10 mouse cellular contexts compared by ENCODE assay signal in genomic region chr5:74028691-74029479, GRCm38 (mm10).
"Had no signal": no experiment of that assay in that cellular context is flagged by ENCODE, and none has a peak within 500 bp of the region (broad histone marks: within the 10 kb centered on the region; RNA-seq: fewer than 3 reads in every experiment).

No protein-coding gene starts in this region.

- H3K27ac ChIP-seq: hindbrain, postnatal 0 days; limb, embryonic 15.5 days; liver, embryonic 13.5 days; midbrain, embryonic 12.5 days; stomach, embryonic 15.5 days had no signal

- H3K4me3 ChIP-seq: limb, embryonic 15.5 days; liver, embryonic 13.5 days; midbrain, embryonic 12.5 days; stomach, embryonic 15.5 days had no signal

- DNase-seq: kidney, adult 11 months; kidney, postnatal 10 days; layer of hippocampus, postnatal 36 days; liver, embryonic 13.5 days; thymus, postnatal 4 days had no signal

- ATAC-seq: hindbrain, postnatal 0 days; midbrain, embryonic 16.5 days had no signal
